Mouse (Mus musculus): ENCODE results near the gene Yes1. TPM values are rescaled to one million over a fixed set of nuclear protein-coding genes. Genes with fewer than 3 reads are reported as not detected.
"Not testable (repeated sequence)": the region's sequence is repeated elsewhere in the genome, so short reads cannot be mapped to it uniquely, and the experiment has no call there.

Yes1 gene
- polyA plus RNA-seq, 1 experiment from 2014 or later: 21.5 TPM

DNA sequence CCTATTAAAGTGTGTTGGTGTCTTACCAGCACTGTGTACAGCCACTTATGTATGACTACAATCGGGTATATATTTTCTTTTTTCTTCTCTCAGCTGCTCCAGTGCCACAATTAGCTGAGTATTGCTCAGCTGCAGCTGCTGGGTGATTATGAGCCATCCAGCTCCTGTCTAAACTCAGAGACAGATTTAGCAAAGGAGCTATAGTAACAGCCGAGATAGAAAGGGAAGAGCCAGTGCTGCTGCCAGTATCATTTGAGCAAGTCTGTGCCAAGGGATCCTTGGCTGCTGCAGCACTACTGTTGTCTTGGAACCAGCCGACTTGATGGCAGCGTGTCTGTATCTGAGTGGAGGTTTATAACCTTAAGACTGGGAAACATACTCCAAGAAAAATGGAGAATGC, 3.7 kb downstream of the Yes1 start:
- H3K27ac ChIP-seq: peak overlapping the region; percentile 47; the same call in 1 of the 2 replicates
- no peak overlapping the region for H3K4me3 ChIP-seq (replicated peaks)
- H3K9ac ChIP-seq (replicated peaks): no peak overlapping the region
- H3K4me1 ChIP-seq (replicated peaks): peaks cover 20% of the 10 kb centered on the region
- ATAC-seq: no peak
- no peaks in the 10 kb centered on the region for H3K27me3 ChIP-seq
- 73% methylated on average over 4 of the region's 4 CpGs for WGBS
- no peaks in the 10 kb centered on the region for H3K9me3 ChIP-seq
- no peak overlapping the region for H3K4me2 ChIP-seq (replicated peaks)
- no peaks in the 10 kb centered on the region for H3K36me3 ChIP-seq

DNA sequence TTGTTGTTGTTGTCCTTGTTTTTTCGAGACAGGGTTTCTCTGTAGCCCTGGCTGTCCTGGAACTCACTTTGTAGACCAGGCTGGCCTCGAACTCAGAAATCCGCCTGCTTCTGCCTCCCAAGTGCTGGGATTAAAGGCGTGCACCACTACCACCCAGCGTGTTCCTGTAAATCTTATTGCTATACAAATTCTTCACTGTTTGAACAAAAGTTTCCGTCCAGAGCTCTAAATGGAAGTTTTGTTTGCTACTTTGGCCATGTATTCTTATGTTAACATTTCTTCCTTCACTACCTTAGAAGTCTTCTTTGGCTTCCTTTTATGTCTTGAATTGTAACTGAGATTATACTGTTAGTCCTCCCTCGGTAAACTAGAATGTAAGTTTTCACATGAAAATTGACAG, 5.5 kb downstream of the Yes1 start:
- H3K27me3 ChIP-seq; H3K4me2 ChIP-seq (replicated peaks); ATAC-seq; H3K9ac ChIP-seq (replicated peaks); H3K36me3 ChIP-seq; H3K27ac ChIP-seq; H3K4me3 ChIP-seq (replicated peaks); H3K9me3 ChIP-seq: not testable (repeated sequence)
- 90% methylated on average over 7 of the region's 7 CpGs for WGBS
- peaks cover 15% of the 10 kb centered on the region for H3K4me1 ChIP-seq (replicated peaks)

GRCm38 (mm10) chr5:32617851-32618250, 6.9 kb downstream of the Yes1 start:
- ATAC-seq: no peak
- H3K4me1 ChIP-seq (replicated peaks): peaks cover 7% of the 10 kb centered on the region; the same call in 1 of the 2 replicates
- no peak overlapping the region for H3K4me2 ChIP-seq (replicated peaks)
- H3K27me3 ChIP-seq: no peaks in the 10 kb centered on the region
- no peak overlapping the region for H3K4me3 ChIP-seq (replicated peaks)
- no peaks in the 10 kb centered on the region for H3K36me3 ChIP-seq
- H3K9ac ChIP-seq (replicated peaks): no peak overlapping the region
- 90% methylated on average over 1 of the region's 1 CpGs for WGBS
- H3K27ac ChIP-seq: no peak overlapping the region
- no peaks in the 10 kb centered on the region for H3K9me3 ChIP-seq

DNA sequence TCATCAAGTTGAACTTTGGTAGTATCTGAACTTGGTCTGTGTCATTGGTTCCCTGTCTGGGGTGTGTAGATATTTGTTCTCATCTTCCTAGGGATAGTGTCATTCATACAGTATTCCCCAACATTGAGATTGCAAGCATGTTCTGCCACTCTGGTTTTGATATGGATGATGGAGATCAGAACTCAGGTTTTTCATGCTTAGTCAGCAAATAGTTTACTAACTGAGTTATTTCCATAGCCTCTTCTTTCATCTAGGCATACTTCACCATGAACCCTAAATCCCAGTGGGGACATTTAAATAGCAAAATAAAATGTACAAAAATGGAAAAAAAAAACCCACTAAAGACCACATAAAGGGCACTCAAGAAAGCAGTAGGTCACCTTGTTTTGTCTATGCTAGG, 12.7 kb downstream of the Yes1 start:
- Histone ChIP-seq H3K27me3 (no peaks in the 10 kb centered on the region), H3K27ac (no peak overlapping the region), H3K36me3 (no peaks in the 10 kb centered on the region), H3K9ac (replicated peaks) (no peak overlapping the region), H3K4me2 (replicated peaks) (no peak overlapping the region), H3K9me3 (no peaks in the 10 kb centered on the region), H3K4me3 (replicated peaks) (no peak overlapping the region), H3K4me1 (replicated peaks) (no peaks in the 10 kb centered on the region)
- no peak for ATAC-seq

DNA sequence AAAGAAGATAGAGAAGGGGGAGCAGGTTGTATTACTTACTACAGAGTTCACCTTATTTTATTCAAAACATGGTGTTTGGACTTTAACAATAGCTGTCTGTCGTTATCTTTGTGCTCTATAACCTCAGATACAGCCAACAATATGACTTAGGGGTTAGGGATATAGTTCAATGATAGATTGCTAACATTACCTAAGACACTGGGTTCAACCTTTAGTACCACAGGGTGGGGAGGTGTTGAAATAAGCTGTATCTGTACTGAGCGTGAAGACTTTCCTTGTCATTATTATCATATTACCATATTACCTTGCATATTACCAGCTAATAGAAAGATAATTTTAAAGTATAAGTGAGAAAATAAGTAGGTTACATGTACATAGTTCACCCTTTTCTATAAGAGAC, 13.8 kb downstream of the Yes1 start:
- ATAC-seq: no peak
- no peak overlapping the region for H3K27ac ChIP-seq
- no peak overlapping the region for H3K4me2 ChIP-seq (replicated peaks)
- no peaks in the 10 kb centered on the region for H3K4me1 ChIP-seq (replicated peaks)
- H3K9me3 ChIP-seq: no peaks in the 10 kb centered on the region
- no peak overlapping the region for H3K9ac ChIP-seq (replicated peaks)
- H3K27me3 ChIP-seq: no peaks in the 10 kb centered on the region
- H3K4me3 ChIP-seq (replicated peaks): no peak overlapping the region
- WGBS: 96% methylated on average over 2 of the region's 2 CpGs
- no peaks in the 10 kb centered on the region for H3K36me3 ChIP-seq

- Histone ChIP-seq H3K4me1 (replicated peaks) (no peaks in the 10 kb centered on the region), H3K4me2 (replicated peaks) (no peak overlapping the region), H3K27me3 (no peaks in the 10 kb centered on the region), H3K27ac (no peak overlapping the region), H3K9me3 (no peaks in the 10 kb centered on the region), H3K9ac (replicated peaks) (no peak overlapping the region), H3K4me3 (replicated peaks) (no peak overlapping the region), H3K36me3 (no peaks in the 10 kb centered on the region)
- no peak for ATAC-seq
These were observed 22.2 kb downstream of the Yes1 start for GRCm38 (mm10) chr5:32633185-32633584.

DNA sequence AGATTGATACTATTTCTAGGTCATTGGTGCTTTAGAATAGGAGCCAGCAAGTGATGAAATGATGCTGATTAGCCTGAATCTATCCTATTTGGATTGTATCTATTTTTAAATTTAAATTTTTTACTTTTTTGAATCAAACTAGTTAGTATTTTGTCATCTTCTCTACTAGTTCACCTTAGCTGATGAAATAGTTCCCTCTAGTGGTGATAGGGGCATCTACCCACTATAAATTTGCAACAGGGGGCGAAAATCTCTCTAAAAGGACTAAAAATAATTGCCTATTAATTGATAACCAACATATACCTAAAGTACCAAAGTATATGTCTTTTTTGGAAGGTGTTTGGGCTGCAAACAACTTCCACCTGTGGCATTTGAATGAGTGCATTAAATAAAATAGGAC, 46.4 kb downstream of the Yes1 start:
- ATAC-seq: no peak
- Histone ChIP-seq H3K4me2 (replicated peaks) (no peak overlapping the region), H3K9ac (replicated peaks) (no peak overlapping the region), H3K4me3 (replicated peaks) (no peak overlapping the region), H3K27ac (no peak overlapping the region), H3K36me3 (peaks cover 18% of the 10 kb centered on the region), H3K27me3 (no peaks in the 10 kb centered on the region), H3K9me3 (no peaks in the 10 kb centered on the region), H3K4me1 (replicated peaks) (no peaks in the 10 kb centered on the region)
- 63% methylated on average over 1 of the region's 1 CpGs for WGBS

GRCm38 (mm10) chr5:32682475-32682874, 71.5 kb downstream of the Yes1 start:
- no peak overlapping the region for H3K4me2 ChIP-seq (replicated peaks)

DNA sequence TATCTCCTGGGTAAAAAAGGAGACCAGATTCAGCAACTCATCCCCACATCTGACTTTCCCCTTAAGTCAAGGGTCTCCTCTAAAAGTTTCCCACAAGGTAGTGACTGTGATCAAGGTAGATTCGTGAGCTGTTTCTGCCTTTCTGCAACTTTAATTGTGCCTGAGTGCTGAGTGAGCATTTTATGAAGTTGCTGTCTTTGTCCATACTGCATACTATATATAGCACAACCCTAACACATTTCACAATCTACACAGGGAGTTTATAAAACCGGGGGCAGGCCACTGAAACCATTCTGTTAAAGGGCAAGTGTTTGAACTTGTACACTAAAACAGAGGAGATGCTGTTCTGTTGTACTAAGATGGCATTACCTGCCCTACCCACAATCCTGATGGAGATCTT, 82.4 kb downstream of the Yes1 start:
- no peak overlapping the region for H3K4me2 ChIP-seq (replicated peaks)
- H3K27me3 ChIP-seq: no peaks in the 10 kb centered on the region
- no peaks in the 10 kb centered on the region for H3K36me3 ChIP-seq
- 68% methylated on average over 2 of the region's 2 CpGs for WGBS
- no peak overlapping the region for H3K27ac ChIP-seq
- ATAC-seq: no peak
- H3K4me3 ChIP-seq (replicated peaks): no peak overlapping the region
- H3K9ac ChIP-seq (replicated peaks): no peak overlapping the region
- no peaks in the 10 kb centered on the region for H3K4me1 ChIP-seq (replicated peaks)
- no peaks in the 10 kb centered on the region for H3K9me3 ChIP-seq

More at GRCm38 (mm10) chr5:32682475-32682874, 71.5 kb downstream of the Yes1 start:
- no peak overlapping the region for H3K27ac ChIP-seq
- no peak overlapping the region for H3K9ac ChIP-seq (replicated peaks)
- ATAC-seq: no peak
- no peaks in the 10 kb centered on the region for H3K4me1 ChIP-seq (replicated peaks)
- H3K4me3 ChIP-seq (replicated peaks): no peak overlapping the region
- WGBS: 48% methylated on average over 2 of the region's 2 CpGs
- H3K36me3 ChIP-seq: peaks cover 11% of the 10 kb centered on the region
- H3K27me3 ChIP-seq: no peaks in the 10 kb centered on the region
- H3K9me3 ChIP-seq: no peaks in the 10 kb centered on the region

DNA sequence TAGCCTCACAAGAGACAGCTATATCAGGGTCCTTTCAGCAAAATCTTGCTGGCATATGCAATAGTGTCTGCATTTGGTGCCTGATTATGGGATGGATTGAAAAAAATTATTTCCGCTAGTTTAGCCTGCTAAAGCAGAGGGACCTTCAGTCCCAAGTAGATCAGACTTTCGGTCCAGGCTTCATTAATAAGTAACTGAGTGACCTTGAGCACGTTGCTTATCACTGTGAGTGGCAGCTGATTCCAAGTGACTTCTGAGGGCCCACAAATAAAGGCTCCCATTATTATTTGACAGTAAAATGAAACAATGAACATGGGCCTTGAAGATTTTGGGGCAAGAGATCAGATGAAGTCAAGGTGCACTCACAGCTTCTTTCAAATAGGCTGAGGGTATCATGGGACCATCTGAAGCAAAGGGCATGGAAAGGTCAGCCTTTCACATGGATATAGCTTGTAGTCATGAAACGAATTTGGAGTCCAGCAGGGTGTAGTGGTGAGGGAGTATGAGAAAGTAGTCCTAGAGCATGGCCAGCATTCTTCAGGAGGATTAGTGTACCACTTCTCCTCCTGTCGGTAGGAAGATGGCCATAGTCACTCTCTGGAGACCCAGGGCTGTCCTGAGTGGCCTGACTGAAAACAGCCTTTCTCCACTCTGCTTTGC, 86.4 kb downstream of the Yes1 start:
- no peak for ATAC-seq
- no peak overlapping the region for H3K9ac ChIP-seq (replicated peaks)
- 78% methylated on average over 5 of the region's 5 CpGs for WGBS
- H3K4me3 ChIP-seq (replicated peaks): no peak overlapping the region
- no peaks in the 10 kb centered on the region for H3K9me3 ChIP-seq
- no peak overlapping the region for H3K27ac ChIP-seq
- no peaks in the 10 kb centered on the region for H3K4me1 ChIP-seq (replicated peaks)
- H3K36me3 ChIP-seq: no peaks in the 10 kb centered on the region
- no peak overlapping the region for H3K4me2 ChIP-seq (replicated peaks)
- no peaks in the 10 kb centered on the region for H3K27me3 ChIP-seq

GRCm38 (mm10) chr5:32706226-32706780, 95.3 kb downstream of the Yes1 start:
- Histone ChIP-seq H3K4me2 (replicated peaks) (no peak overlapping the region), H3K4me3 (replicated peaks) (no peak overlapping the region), H3K4me1 (replicated peaks) (no peaks in the 10 kb centered on the region), H3K27me3 (no peaks in the 10 kb centered on the region), H3K27ac (no peak overlapping the region), H3K9ac (replicated peaks) (no peak overlapping the region), H3K9me3 (no peaks in the 10 kb centered on the region), H3K36me3 (no peaks in the 10 kb centered on the region)
- 81% methylated on average over 2 of the region's 2 CpGs for WGBS
- no peak for ATAC-seq

DNA sequence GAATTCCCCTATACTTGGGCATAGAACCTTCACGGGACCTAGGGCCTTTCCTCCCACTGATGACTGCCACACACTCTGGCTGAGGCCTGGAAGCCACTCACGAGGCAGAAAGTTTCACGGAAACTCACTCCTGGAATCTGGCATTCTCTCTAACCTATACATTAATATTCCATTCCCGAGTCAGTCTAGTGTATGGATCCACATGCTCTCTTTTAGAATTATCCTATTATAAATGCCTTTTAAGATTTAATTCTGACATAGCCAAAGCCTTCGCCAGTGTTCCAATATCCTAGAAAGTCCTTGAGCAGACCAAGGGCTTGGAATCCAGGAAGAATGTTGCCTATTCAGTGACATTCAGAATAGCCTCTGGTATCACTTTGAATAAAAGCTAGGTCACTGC, 100.5 kb downstream of the Yes1 start:
- Histone ChIP-seq H3K27ac (no peak overlapping the region), H3K4me1 (replicated peaks) (peaks cover 11% of the 10 kb centered on the region), H3K9ac (replicated peaks) (no peak overlapping the region), H3K27me3 (no peaks in the 10 kb centered on the region), H3K36me3 (no peaks in the 10 kb centered on the region), H3K4me2 (replicated peaks) (no peak overlapping the region), H3K4me3 (replicated peaks) (no peak overlapping the region), H3K9me3 (no peaks in the 10 kb centered on the region)
- WGBS: 76% methylated on average over 5 of the region's 5 CpGs
- no peak for ATAC-seq
